Mouse (Mus musculus) CH12F3 (cell line): ENCODE results near the gene AI413582.

Source experiments
- in situ Hi-C: fragments of 300-500 bp; cut with MboI; formaldehyde crosslinking; loops from 2 replicates; pipeline ENCODE4 v1.14.3; 2020; ENCODE audit warnings: low sequenced_read_pairs

AI413582 gene

DNA sequence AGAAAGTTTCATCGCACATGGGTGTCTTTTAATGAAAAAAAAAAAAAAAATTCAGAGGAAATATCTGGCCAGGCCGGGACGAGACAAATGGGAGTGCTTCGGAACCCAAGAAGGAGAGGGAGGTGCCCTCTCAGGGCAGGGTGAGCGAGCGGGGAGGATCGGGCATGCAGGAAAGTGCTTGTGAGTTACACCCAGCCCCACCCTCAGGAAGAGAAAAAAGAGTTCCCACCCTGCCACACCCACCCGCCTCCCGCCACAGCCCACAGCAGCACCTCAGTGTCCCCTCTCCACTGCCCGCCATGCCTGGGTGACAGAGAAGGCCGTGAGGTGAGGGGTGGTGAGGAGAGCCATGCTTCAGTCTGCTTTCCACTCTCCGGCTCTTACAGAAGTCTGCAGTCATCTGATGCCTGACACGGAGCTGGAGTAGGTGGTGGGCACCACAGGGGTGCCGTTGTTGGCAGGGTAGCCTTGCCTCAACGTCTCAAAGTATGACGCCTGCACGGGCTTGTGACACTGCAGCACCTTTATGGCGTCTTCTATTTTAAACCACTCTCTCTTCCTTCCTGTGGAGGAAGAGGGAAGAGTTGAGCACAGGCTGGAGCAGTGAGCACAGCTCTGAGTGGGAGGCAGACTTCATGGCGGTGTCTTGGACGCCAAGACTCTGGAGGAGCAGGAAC is 15.0 kb upstream of the AI413582 start:
- in situ Hi-C loops: no loop called here

DNA sequence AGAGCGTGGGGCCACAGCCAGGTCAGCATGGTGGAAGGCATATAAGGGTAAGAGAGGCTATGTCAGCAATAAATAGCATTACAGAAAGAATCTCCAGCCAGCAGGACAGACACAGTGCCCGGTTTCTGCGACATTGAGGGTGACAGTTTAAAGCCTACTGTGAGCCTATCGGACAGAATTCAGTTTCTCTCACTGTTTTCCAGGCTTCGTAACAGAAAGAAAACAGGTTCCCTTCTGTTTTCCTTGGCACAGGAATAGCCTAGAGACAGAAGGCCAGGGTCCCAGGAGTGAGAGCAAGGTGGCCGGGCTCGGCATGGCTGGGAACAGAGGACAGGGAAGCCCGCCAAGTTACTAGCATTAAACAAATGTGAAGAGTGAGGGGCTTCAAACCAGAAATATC is 14.3 kb upstream of the AI413582 start:
- in situ Hi-C loops: no loop called here

GRCm38 (mm10) chr17:27578487-27578886 is 12.9 kb upstream of the AI413582 start:
- in situ Hi-C loops: no loop called here

- in situ Hi-C loops: no loop called here
Measured at GRCm38 (mm10) chr17:27577468-27577867, 11.9 kb upstream of the AI413582 start.

- in situ Hi-C loops: no loop called here
Measured at GRCm38 (mm10) chr17:27576056-27576455, 10.5 kb upstream of the AI413582 start.

- in situ Hi-C loops: no loop called here
Measured at GRCm38 (mm10) chr17:27575116-27575776, 9.7 kb upstream of the AI413582 start.

DNA sequence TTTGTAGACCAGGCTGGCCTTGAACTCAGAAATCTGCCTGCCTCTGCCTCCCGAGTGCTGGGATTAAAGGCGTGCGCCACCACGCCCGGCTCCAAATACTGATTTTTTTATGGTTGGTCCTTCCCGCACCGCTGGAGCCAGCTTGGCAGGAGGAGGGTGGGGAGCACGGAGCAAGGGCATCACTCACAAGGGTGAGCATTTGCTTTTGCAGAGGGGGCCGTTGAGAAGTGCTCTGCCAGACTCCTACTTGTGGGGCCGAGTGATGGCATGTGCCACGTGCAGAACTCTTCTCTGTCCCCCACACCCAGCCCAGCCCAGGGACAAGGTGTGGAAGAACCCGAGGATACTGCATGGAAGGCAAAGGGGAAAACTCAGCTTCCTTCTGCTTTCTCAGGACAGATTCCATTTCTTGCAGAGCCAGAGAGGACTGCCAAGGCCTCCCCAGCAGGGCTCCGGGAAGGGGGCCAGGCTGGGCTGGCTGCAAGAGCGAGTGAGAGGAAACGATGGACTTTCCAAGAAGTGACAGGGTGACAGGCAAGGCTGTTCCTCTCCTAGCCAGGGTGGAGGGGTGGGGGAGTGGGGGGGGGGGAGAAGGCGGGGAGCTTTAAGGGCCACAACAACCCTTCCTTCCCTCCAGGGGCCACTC is 9.0 kb upstream of the AI413582 start:
- in situ Hi-C loops: no loop called here

- in situ Hi-C loops: no loop called here
Measured at GRCm38 (mm10) chr17:27573772-27574320, 8.3 kb upstream of the AI413582 start.

GRCm38 (mm10) chr17:27571315-27571714 is 5.8 kb upstream of the AI413582 start:
- in situ Hi-C loops: no loop called here

- in situ Hi-C loops: no loop called here
Measured at GRCm38 (mm10) chr17:27568228-27568627, 2.7 kb upstream of the AI413582 start.

- in situ Hi-C loops: no loop called here
Measured at GRCm38 (mm10) chr17:27565942-27566267, 349 bp upstream of the AI413582 start.

DNA sequence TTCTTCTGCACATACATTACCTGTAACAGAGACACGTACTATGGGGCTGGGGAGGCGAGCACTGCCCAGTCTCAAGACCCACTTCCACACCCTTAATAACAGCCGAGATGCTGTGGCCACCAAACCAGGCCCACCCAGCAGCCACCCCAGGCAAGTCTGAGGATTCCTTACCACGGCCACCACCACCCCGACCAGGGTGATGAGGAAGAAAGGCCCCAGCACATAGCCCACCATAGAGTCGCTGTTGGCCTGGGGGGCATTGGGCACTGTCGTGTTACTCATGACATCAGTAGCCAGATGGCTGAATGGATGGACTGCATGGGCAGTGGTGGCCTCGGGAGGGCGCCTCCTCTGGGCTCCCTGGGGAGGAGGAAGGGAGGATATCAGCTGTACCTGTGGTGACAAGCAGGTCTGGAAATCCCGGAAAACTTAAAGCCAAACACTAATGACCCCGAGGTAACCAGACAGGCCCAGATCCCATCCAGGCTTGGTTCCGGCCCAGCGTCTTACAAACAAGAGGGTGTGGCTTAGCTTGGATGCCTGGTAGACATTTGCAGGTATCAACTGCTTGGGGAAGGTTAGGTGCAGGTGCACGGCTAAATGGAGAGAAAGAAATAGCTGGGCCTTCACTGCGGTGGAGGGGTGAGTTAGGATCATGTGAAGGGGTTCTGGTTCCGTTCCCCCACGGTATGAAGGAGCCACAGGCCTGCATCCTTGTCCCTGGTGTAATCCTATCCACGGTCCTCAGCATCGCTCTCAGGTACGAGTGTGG is 979 bp downstream of the AI413582 start:
- in situ Hi-C loops: no loop called here

GRCm38 (mm10) chr17:27563771-27564244 is 1.7 kb downstream of the AI413582 start:
- in situ Hi-C loops: no loop called here

- in situ Hi-C loops: no loop called here
Measured at GRCm38 (mm10) chr17:27561809-27562526, 3.6 kb downstream of the AI413582 start.

DNA sequence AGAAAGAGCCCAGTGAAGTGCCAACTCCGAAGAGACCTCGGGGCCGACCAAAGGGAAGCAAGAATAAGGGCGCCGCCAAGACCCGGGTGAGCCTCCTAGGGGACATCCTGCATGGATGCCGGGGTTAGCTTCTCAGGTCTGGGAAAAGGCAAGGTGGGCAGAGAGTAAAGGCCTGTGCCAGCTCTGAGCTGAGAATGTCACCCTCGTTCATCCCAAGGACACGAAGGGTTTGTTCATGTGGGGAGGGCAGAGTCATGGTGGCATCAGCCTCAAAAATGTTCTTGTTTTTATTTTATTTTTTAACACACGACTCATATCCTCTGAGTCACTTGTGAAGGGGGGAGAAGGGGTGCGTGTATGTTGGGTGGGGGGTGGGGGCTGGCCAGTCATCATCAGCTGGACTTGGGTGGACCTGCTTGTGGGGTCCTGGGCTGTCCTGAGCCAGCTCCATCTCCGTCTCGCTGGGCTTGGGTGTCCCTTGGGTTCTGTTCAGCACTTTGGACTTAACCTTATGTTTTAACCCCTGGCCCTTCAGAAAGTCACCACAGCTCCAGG is 4.6 kb downstream of the AI413582 start:
- in situ Hi-C loops: no loop called here

GRCm38 (mm10) chr17:27559596-27559995 is 6.0 kb downstream of the AI413582 start:
- in situ Hi-C loops: no loop called here

- in situ Hi-C loops: no loop called here
Measured at GRCm38 (mm10) chr17:27558845-27559244, 6.7 kb downstream of the AI413582 start.

GRCm38 (mm10) chr17:27557927-27558661 is 7.5 kb downstream of the AI413582 start:
- in situ Hi-C loops: no loop called here

DNA sequence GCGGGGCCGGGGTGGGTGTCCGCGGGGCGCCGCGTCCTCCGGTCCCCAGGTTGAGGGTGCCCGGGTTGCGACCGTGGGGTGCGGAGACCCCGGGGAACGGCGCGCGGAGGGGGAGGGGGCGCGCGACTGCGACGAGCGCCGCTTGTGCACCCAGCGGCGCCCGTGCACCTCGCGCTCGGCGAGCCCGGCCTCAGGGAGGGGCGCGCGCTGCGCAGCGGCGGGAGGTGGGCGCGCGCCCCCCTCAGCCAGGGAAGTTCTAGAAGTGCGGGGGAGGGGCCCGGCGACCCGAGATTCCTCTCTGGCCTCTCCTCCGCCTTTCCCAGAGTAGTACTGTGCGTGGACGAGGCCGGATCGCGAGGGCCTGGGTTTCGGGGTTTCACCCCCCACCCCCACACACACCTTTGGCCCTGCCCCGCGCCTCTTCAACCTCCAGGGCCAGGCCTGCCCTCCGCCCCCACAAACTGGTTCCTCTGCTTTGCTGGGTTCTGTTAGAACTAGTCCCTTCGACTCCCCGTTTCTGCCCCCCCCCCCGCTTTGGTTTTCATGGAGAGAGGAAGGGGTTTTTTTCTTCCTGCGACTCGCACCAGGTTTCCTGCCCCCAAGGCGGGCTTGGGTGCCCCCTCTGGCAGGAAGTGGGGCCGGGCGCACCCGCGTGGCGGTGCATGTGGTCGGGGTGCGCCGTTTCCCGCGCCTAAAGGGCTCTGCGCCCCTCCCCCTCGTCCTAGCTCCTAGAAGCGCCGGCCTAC is 8.2 kb downstream of the AI413582 start:
- in situ Hi-C loops: no loop called here
